Mouse (Mus musculus): ENCODE data around the gene Elf1.

DNA sequence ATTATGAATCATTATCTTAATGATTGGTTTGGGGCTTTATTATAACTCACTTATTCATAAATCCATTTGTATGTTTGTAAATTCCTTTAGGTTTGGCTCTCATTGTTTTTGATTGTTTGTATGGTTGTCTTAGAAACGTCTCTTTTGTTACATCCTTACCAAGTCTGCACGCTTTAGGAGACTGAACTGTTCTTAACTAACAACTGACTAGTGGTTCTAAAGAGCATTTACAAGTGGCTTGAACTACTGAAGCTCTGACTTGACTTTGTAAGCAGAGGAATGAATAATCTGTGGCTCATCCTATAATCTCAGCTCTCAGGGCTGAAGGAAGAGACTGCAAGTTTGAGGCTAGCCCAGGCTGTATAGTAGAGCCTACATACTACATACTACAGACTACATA lies 110.6 kb downstream of the Elf1 start:
- TF ChIP-seq CTCF (IDR thresholded peaks at IDR 0.05; ENCODE audit: low read depth, low read length) (no peak), TAL1 (conservative IDR thresholded peaks at IDR 0.05; ENCODE audit: low read depth, low read length) (no peak), POLR2AphosphoS5 (IDR thresholded peaks at IDR 0.05; ENCODE audit: insufficient replicate concordance, low read depth, low read length) (no peak), GATA1 (IDR thresholded peaks at IDR 0.05; ENCODE audit: borderline replicate concordance, low read length) (no peak), GATA2 (IDR thresholded peaks at IDR 0.05; ENCODE audit: borderline replicate concordance, low read depth, low read length) (no peak)
